Mouse (Mus musculus): ENCODE results near the gene Tprkb.

GRCm38 (mm10) chr6:85919401-85919800, 7.7 kb downstream of the Tprkb start:
- no peak for TF ChIP-seq E2F4 (IDR thresholded peaks at IDR 0.05; ENCODE audit: insufficient read depth)
- TF ChIP-seq USF1 (IDR thresholded peaks at IDR 0.05; ENCODE audit: low read depth): no peak
- TF ChIP-seq POLR2A (IDR thresholded peaks at IDR 0.05; ENCODE audit: insufficient read length, low read depth): no peak
- no peak for TF ChIP-seq CEBPB (IDR thresholded peaks at IDR 0.05; ENCODE audit: insufficient read depth, poor library complexity, severe bottlenecking)
- no peak for TF ChIP-seq MAX (IDR thresholded peaks at IDR 0.05; ENCODE audit: low read depth)
- TF ChIP-seq POLR2AphosphoS2 (IDR thresholded peaks at IDR 0.05; ENCODE audit: insufficient read length, low read depth): no peak
- TF ChIP-seq MYOD1 (IDR thresholded peaks at IDR 0.05; ENCODE audit: control insufficient read depth in 1 of 3, insufficient read length in 2 of 3, low read depth in 2 of 3): no peak
- TF ChIP-seq SRF (IDR thresholded peaks at IDR 0.05; ENCODE audit: control insufficient read depth, insufficient read length, low read depth): no peak
- no peak for TF ChIP-seq TCF12 (IDR thresholded peaks at IDR 0.05; ENCODE audit: insufficient read depth, poor library complexity, severe bottlenecking)
- TF ChIP-seq TCF3 (IDR thresholded peaks at IDR 0.05; ENCODE audit: insufficient read length, low read depth): no peak
